Mouse (Mus musculus): ENCODE data around the gene Chid1.

DNA sequence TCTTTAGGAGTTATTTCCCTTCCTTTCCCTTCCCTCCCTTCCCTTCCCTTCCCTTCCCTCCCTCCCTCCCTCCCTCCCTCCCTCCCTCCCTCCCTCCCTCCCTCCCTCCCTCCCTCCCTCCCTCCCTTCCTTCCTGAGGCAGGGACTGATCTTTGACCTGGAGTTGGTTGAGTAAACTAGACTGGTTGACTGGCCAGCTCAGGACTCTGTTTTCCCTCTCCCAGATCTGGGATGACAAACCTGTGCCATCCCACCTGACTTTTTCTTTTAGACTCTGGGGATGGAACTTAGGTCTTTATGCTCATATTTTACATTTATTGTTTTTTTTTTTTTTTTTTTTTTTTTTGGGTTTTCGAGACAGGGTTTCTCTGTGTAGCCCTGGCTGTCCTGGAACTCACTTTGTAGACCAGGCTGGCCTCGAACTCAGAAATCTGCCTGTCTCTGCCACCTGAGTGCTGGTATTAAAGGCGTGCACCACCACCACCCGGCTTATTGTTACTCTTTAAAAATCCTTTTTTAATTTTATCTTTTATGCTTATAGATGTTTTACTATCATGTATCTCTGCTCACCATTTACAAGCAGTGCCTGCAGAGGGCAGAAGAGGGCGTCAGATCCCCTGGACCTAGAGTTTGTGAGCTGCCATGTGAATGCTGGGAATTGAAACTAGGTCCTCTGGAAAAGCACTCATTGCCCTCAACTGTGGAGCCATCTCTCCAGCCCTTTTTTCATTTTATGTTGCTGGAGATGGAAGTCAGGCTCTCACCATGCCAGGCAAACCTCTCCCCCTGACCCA, 44.6 kb upstream of the Chid1 start:
- TF ChIP-seq CTCF (IDR thresholded peaks at IDR 0.05) (peak; percentile 26; the same call in 1 of the 2 replicates), EP300 (IDR thresholded peaks at IDR 0.05) (no peak)
